Mouse (Mus musculus): ENCODE data around the gene Trim62. TPM values are rescaled to one million over a fixed set of nuclear protein-coding genes. Genes with fewer than 3 reads are reported as not detected.

The Trim62 gene
- total RNA-seq, 2 experiments from 2014 or later: 4.5 to 8.8 TPM

GRCm38 (mm10) chr4:128884711-128885095, 1.3 kb downstream of the Trim62 start:
- no peak for DNase-seq (ENCODE audit: low spot score in 2 of 2)

- no peak for DNase-seq (ENCODE audit: low spot score in 2 of 2)
Measured at GRCm38 (mm10) chr4:128885540-128885939, 2.2 kb downstream of the Trim62 start.

GRCm38 (mm10) chr4:128886571-128886970, 3.2 kb downstream of the Trim62 start:
- DNase-seq (ENCODE audit: low spot score in 2 of 2): no peak

GRCm38 (mm10) chr4:128887026-128887425, 3.6 kb downstream of the Trim62 start:
- no peak for DNase-seq (ENCODE audit: low spot score in 2 of 2)

- DNase-seq (ENCODE audit: low spot score in 2 of 2): no peak
Measured at GRCm38 (mm10) chr4:128887641-128888091, 4.3 kb downstream of the Trim62 start.

- no peak for DNase-seq (ENCODE audit: low spot score in 2 of 2)
Measured at GRCm38 (mm10) chr4:128888436-128888990, 5.1 kb downstream of the Trim62 start.

- no peak for DNase-seq (ENCODE audit: low spot score in 2 of 2)
Measured at GRCm38 (mm10) chr4:128889752-128890630, 6.6 kb downstream of the Trim62 start.

GRCm38 (mm10) chr4:128891157-128891556, 7.8 kb downstream of the Trim62 start:
- DNase-seq (ENCODE audit: low spot score in 2 of 2): no peak

- DNase-seq (ENCODE audit: low spot score in 2 of 2): no peak
Measured at GRCm38 (mm10) chr4:128891746-128892145, 8.4 kb downstream of the Trim62 start.

- DNase-seq (ENCODE audit: low spot score in 2 of 2): no peak
Measured at GRCm38 (mm10) chr4:128892188-128892587, 8.8 kb downstream of the Trim62 start.

- no peak for DNase-seq (ENCODE audit: low spot score in 2 of 2)
Measured at GRCm38 (mm10) chr4:128894112-128894511, 10.7 kb downstream of the Trim62 start.

GRCm38 (mm10) chr4:128895841-128896240, 12.5 kb downstream of the Trim62 start:
- DNase-seq (ENCODE audit: low spot score in 2 of 2): no peak

- no peak for DNase-seq (ENCODE audit: low spot score in 2 of 2)
Measured at GRCm38 (mm10) chr4:128896667-128897066, 13.3 kb downstream of the Trim62 start.

- no peak for DNase-seq (ENCODE audit: low spot score in 2 of 2)
Measured at GRCm38 (mm10) chr4:128897911-128898421, 14.6 kb downstream of the Trim62 start.

- peak; percentile 48 to 61 for DNase-seq (ENCODE audit: low spot score in 2 of 2)
Measured at GRCm38 (mm10) chr4:128899332-128899731, 16.0 kb downstream of the Trim62 start.

GRCm38 (mm10) chr4:128900484-128900883, 17.1 kb downstream of the Trim62 start:
- no peak for DNase-seq (ENCODE audit: low spot score in 2 of 2)

GRCm38 (mm10) chr4:128902390-128902789, 19.0 kb downstream of the Trim62 start:
- no peak for DNase-seq (ENCODE audit: low spot score in 2 of 2)

GRCm38 (mm10) chr4:128904035-128904800, 20.8 kb downstream of the Trim62 start:
- no peak for DNase-seq (ENCODE audit: low spot score in 2 of 2)

- DNase-seq (ENCODE audit: low spot score in 2 of 2): no peak
Measured at GRCm38 (mm10) chr4:128905251-128905650, 21.9 kb downstream of the Trim62 start.

- DNase-seq (ENCODE audit: low spot score in 2 of 2): no peak
Measured at GRCm38 (mm10) chr4:128906757-128907156, 23.4 kb downstream of the Trim62 start.

- no peak for DNase-seq (ENCODE audit: low spot score in 2 of 2)
Measured at GRCm38 (mm10) chr4:128907238-128907968, 24.0 kb downstream of the Trim62 start.

Data from adrenal gland, adult 18-20 months (tissue).